Mouse (Mus musculus): Measurements from ENCODE around the gene Cyth3. TPM values are rescaled to one million over a fixed set of nuclear protein-coding genes. Genes with fewer than 3 reads are reported as not detected.

The Cyth3 gene
- polyA plus RNA-seq, 1 experiment from 2014 or later = 49.6 TPM

DNA sequence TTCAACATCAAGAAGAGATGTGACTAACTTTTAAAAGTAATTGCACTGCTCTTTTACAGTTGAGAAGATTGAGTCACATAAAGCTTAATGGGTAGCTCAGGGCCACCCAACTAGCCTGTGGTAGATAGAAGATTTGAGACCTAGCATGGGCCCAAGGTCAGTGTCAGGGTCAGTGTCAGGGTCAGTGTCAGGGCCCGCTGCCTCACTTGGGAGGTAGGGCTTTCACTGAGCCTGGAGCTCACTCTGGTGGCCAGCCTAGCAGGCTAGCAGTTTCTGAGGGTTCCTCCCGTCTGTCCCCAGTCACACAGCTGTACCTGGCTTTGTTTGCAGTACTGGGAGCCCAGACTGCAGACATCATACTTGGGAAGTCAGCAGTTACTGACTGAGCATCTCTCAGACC lies 47.1 kb downstream of the Cyth3 start:
- no peak overlapping the region for H3K9ac ChIP-seq (ENCODE audit: low read length)
- no peak overlapping the region for H3K4me3 ChIP-seq (ENCODE audit: low read depth, low read length)
- H3K9me3 ChIP-seq (ENCODE audit: control insufficient read depth, low read length) = no peaks in the 10 kb centered on the region
- ATAC-seq (ENCODE audit: insufficient number of reproducible peaks, low FRiP score, low TSS enrichment, low read depth) (no peak), DNase-seq (ENCODE audit: low spot score) (no peak)
- H3K4me1 ChIP-seq (ENCODE audit: control insufficient read depth, insufficient read depth, low read length) = no peaks in the 10 kb centered on the region
- no peak overlapping the region for H3K27ac ChIP-seq (replicated peaks; ENCODE audit: low read depth, low read length)
- no peaks in the 10 kb centered on the region for H3K27me3 ChIP-seq (ENCODE audit: control insufficient read depth, insufficient read depth, low read length)
- H3K36me3 ChIP-seq (ENCODE audit: control insufficient read depth, insufficient read depth, low read length) = no peaks in the 10 kb centered on the region
- 49% methylated on average over 2 of the region's 2 CpGs for WGBS
- H3K4me2 ChIP-seq (ENCODE audit: low read depth, severe bottlenecking) = no peak overlapping the region

DNA sequence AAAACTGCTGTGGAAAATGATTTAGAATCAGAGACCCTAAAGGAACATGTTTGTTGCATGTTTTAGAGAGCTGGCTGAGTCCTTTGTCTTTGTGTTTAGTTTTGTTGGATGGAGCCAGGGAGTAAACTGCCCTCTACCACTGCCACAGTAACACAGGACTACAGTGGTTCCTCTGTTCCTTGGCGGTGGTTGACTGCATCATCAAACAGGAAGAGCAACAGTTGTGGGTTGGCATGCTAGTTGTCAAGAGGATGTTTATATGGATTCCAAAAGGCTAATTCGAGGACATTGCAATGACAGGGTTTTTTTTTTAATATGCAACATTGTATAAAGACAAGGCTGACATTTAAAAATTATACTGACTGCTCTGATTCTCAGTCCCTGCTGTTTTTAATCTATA lies 47.6 kb downstream of the Cyth3 start:
- Histone ChIP-seq H3K9ac (ENCODE audit: low read length) (no peak overlapping the region), H3K4me1 (ENCODE audit: control insufficient read depth, insufficient read depth, low read length) (no peaks in the 10 kb centered on the region), H3K36me3 (ENCODE audit: control insufficient read depth, insufficient read depth, low read length) (no peaks in the 10 kb centered on the region), H3K27ac (replicated peaks; ENCODE audit: low read depth, low read length) (no peak overlapping the region), H3K4me3 (ENCODE audit: low read depth, low read length) (no peak overlapping the region), H3K9me3 (ENCODE audit: control insufficient read depth, low read length) (no peaks in the 10 kb centered on the region), H3K27me3 (ENCODE audit: control insufficient read depth, insufficient read depth, low read length) (no peaks in the 10 kb centered on the region), H3K4me2 (ENCODE audit: low read depth, severe bottlenecking) (no peak overlapping the region)
- WGBS = 72% methylated on average over 2 of the region's 2 CpGs
- ATAC-seq (ENCODE audit: insufficient number of reproducible peaks, low FRiP score, low TSS enrichment, low read depth) = no peak
- DNase-seq (ENCODE audit: low spot score) = no peak

DNA sequence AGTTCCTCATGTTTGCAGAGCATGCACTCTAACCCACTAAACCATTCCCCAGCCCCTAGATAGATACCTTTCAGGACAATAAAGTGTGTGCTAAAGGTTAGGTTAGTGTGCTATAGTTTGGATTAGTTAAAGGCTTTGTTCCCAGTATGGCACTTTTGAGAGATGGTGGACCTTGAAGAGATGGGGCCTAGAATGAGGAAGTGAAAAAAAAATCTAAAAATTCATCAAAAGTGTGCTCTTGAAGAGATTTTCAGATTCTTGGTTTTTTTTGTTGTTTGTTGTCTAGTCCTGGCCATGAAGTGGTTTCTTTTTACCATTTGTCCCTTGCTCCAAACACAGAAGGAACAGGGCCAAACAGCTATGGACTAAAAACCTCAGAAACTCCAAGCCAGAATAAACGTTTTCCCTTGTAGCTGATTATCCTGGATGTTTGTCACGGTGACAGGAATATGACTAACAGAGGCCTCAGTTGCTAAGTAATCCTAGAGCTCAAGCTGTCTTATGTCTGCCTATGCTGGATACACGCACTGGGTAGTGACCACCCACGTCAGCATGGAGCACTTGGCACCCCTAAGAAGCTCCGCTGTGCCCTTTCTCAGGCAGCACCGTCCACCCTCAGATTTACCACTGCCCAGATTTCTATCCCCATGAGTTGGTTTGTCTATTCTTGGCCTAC lies 48.6 kb downstream of the Cyth3 start:
- no peak overlapping the region for H3K9ac ChIP-seq (ENCODE audit: low read length)
- no peak overlapping the region for H3K4me2 ChIP-seq (ENCODE audit: low read depth, severe bottlenecking)
- H3K36me3 ChIP-seq (ENCODE audit: control insufficient read depth, insufficient read depth, low read length) = no peaks in the 10 kb centered on the region
- H3K9me3 ChIP-seq (ENCODE audit: control insufficient read depth, low read length) = no peaks in the 10 kb centered on the region
- no peaks in the 10 kb centered on the region for H3K4me1 ChIP-seq (ENCODE audit: control insufficient read depth, insufficient read depth, low read length)
- ATAC-seq (ENCODE audit: insufficient number of reproducible peaks, low FRiP score, low TSS enrichment, low read depth) = no peak
- 86% methylated on average over 6 of the region's 6 CpGs for WGBS
- DNase-seq (ENCODE audit: low spot score) = no peak
- no peak overlapping the region for H3K4me3 ChIP-seq (ENCODE audit: low read depth, low read length)
- no peak overlapping the region for H3K27ac ChIP-seq (replicated peaks; ENCODE audit: low read depth, low read length)
- H3K27me3 ChIP-seq (ENCODE audit: control insufficient read depth, insufficient read depth, low read length) = no peaks in the 10 kb centered on the region

DNA sequence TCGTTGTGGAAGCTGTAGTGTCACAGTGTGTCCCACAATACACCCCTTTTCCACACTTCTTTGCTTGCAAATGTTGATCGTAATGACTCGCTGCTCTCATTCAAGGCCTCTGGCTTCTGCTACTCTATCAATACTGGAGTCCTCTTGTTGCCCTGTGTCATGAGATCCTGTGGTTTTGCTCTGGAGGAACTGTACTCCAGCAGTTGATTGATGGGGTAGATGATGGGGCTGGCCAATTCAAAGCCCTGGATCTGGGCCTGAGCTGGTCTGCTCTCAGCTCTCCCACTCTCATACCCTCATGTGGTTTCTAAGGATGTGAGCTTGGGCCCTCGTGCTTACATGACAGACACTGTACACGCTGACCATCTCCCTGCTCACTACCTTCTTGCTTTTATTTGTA lies 52.3 kb downstream of the Cyth3 start:
- Histone ChIP-seq H3K9ac (ENCODE audit: low read length) (no peak overlapping the region), H3K27ac (replicated peaks; ENCODE audit: low read depth, low read length) (no peak overlapping the region), H3K4me3 (ENCODE audit: low read depth, low read length) (no peak overlapping the region), H3K36me3 (ENCODE audit: control insufficient read depth, insufficient read depth, low read length) (no peaks in the 10 kb centered on the region), H3K4me1 (ENCODE audit: control insufficient read depth, insufficient read depth, low read length) (0 out of 2 replicates have a peak, but pooled peaks cover 12% of the 10 kb centered on the region), H3K27me3 (ENCODE audit: control insufficient read depth, insufficient read depth, low read length) (no peaks in the 10 kb centered on the region), H3K9me3 (ENCODE audit: control insufficient read depth, low read length) (no peaks in the 10 kb centered on the region), H3K4me2 (ENCODE audit: low read depth, severe bottlenecking) (no peak overlapping the region)
- ATAC-seq (ENCODE audit: insufficient number of reproducible peaks, low FRiP score, low TSS enrichment, low read depth) (no peak), DNase-seq (ENCODE audit: low spot score) (no peak)
- WGBS = 84% methylated on average over 5 of the region's 5 CpGs

DNA sequence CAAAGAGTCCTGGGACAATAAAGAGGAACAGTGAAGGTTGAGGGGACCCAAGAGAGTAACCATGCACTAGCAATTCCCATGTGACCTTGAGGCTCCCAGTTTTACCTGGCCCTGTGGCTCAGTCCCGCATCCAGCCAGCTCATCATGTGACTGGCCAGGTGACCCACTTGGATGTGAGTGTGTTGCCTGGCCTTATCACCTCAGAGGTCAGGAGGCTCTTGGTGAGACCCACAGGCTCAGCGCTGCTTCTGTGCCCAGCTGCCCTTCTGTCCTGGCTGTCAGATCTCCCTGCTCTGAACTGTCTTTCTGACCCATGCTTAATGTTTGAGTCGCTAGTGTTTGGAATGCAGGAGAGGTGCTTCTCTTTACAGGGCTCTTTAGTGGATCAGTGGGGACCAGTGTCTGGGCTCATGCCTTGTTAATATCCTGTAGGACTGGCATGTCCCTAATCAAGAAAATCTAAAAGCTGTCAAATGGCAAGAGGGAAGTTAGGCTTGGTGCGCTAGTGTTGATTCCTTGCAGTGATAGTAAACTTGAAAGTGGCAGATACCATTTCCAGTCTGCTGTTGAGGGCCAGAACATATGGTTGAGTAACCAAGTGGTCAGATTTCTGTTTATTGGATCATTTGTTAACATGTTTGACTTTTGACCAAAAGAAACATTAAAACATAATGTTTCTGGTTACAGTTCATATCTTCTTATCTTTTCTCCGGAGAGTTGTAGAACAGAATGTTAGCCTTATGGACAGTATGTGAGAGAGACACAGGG lies 54.2 kb downstream of the Cyth3 start:
- no peak overlapping the region for H3K9ac ChIP-seq (ENCODE audit: low read length)
- no peak for DNase-seq (ENCODE audit: low spot score)
- H3K9me3 ChIP-seq (ENCODE audit: control insufficient read depth, low read length) = no peaks in the 10 kb centered on the region
- no peaks in the 10 kb centered on the region for H3K36me3 ChIP-seq (ENCODE audit: control insufficient read depth, insufficient read depth, low read length)
- no peak for ATAC-seq (ENCODE audit: insufficient number of reproducible peaks, low FRiP score, low TSS enrichment, low read depth)
- 77% methylated on average over 5 of the region's 5 CpGs for WGBS
- H3K4me3 ChIP-seq (ENCODE audit: low read depth, low read length) = no peak overlapping the region
- H3K27me3 ChIP-seq (ENCODE audit: control insufficient read depth, insufficient read depth, low read length) = no peaks in the 10 kb centered on the region
- H3K4me1 ChIP-seq (ENCODE audit: control insufficient read depth, insufficient read depth, low read length) = peaks cover 12% of the 10 kb centered on the region; the same call in 1 of the 2 replicates
- H3K27ac ChIP-seq (replicated peaks; ENCODE audit: low read depth, low read length) = 0 out of 2 replicates have a peak overlapping the region, but pooled peaks have one; percentile 1
- no peak overlapping the region for H3K4me2 ChIP-seq (ENCODE audit: low read depth, severe bottlenecking)

DNA sequence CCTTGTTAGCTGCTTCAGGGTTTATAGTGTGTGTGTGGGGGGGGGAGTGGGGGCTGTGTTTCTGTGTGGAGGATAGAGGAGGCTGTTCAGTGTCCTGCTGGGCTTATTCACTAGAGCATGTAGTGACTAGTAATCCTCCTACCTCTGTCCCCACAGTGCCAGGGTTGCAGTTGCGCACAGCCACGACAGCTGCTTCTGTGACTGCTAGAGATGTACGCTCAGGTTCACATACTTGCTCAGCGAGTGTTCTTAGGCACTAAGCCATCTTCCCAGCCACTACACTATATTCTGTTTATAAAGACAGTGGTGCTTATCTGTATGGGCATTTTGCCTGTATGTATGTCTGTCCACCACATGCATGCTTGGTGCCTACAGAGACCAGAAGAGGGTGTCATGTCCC lies 55.1 kb downstream of the Cyth3 start:
- peaks cover 12% of the 10 kb centered on the region; the same call in 1 of the 2 replicates for H3K4me1 ChIP-seq (ENCODE audit: control insufficient read depth, insufficient read depth, low read length)
- no peaks in the 10 kb centered on the region for H3K9me3 ChIP-seq (ENCODE audit: control insufficient read depth, low read length)
- no peak overlapping the region for H3K27ac ChIP-seq (replicated peaks; ENCODE audit: low read depth, low read length)
- ATAC-seq (ENCODE audit: insufficient number of reproducible peaks, low FRiP score, low TSS enrichment, low read depth) (no peak), DNase-seq (ENCODE audit: low spot score) (no peak)
- no peak overlapping the region for H3K9ac ChIP-seq (ENCODE audit: low read length)
- H3K4me3 ChIP-seq (ENCODE audit: low read depth, low read length) = no peak overlapping the region
- 92% methylated on average over 4 of the region's 4 CpGs for WGBS
- H3K27me3 ChIP-seq (ENCODE audit: control insufficient read depth, insufficient read depth, low read length) = no peaks in the 10 kb centered on the region
- no peaks in the 10 kb centered on the region for H3K36me3 ChIP-seq (ENCODE audit: control insufficient read depth, insufficient read depth, low read length)
- H3K4me2 ChIP-seq (ENCODE audit: low read depth, severe bottlenecking) = no peak overlapping the region

DNA sequence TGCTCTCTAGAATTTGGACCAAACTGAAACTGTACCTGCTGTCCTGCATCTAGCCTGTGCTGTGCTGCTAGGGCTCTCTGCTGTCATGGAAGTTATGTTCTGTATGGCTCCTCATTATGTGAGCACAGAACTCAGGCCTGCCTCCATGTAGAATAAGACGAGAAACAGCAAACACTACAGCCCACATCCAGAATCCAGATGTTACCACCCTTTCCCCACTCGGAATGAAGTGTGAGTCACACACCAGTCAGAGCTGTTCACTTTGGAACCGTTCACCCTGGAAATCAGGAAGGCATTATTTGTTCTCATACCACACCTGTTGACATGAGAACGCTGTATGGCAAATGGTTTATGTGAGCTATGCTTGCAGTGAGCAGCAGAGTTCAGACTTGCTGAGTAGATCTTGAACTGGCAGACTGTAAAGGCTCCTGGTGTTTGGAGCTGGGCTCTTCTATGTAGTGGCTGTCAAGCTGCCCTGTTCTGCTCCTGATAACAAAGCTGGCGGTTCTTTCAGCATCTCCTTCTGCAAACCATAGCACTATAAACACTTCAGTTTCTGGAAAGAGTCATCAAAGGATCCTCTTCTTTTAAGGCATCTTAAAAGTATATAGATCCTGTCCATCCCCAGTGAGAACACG lies 56.5 kb downstream of the Cyth3 start:
- H3K4me1 ChIP-seq (ENCODE audit: control insufficient read depth, insufficient read depth, low read length) = peaks cover 21% of the 10 kb centered on the region
- ATAC-seq (ENCODE audit: insufficient number of reproducible peaks, low FRiP score, low TSS enrichment, low read depth) = peak; percentile 51; the same call in 1 of the 2 replicates
- WGBS = 59% methylated on average over 6 of the region's 6 CpGs

DNA sequence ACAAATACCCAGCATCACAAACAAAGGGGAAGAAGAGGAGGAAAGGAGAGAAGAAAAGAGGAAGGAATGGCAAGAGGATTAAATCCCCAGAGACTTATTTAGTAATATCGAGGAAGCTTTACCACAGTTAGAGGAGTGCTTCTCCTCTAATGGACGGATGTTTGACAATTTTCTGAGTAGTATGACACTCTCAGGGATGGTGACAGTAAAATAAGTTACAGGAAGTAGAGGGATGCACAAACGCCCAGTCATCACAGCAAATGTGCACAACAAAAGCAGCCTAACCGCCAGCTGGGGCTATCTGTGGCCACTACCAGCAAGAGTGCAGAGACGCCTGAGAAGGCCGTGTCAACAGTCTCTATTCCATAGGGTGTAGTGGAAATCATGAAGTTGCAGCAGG lies 57.4 kb downstream of the Cyth3 start:
- no peak for DNase-seq (ENCODE audit: low spot score)
- 77% methylated on average over 6 of the region's 6 CpGs for WGBS
- Histone ChIP-seq H3K4me3 (ENCODE audit: low read depth, low read length) (no peak overlapping the region), H3K4me2 (ENCODE audit: low read depth, severe bottlenecking) (no peak overlapping the region), H3K9ac (ENCODE audit: low read length) (no peak overlapping the region), H3K9me3 (ENCODE audit: control insufficient read depth, low read length) (no peaks in the 10 kb centered on the region), H3K27me3 (ENCODE audit: control insufficient read depth, insufficient read depth, low read length) (no peaks in the 10 kb centered on the region), H3K4me1 (ENCODE audit: control insufficient read depth, insufficient read depth, low read length) (peaks cover 23% of the 10 kb centered on the region), H3K36me3 (ENCODE audit: control insufficient read depth, insufficient read depth, low read length) (no peaks in the 10 kb centered on the region), H3K27ac (replicated peaks; ENCODE audit: low read depth, low read length) (no peak overlapping the region)
- ATAC-seq (ENCODE audit: insufficient number of reproducible peaks, low FRiP score, low TSS enrichment, low read depth) = no peak

More for the DNA sequence above, 56.5 kb downstream of the Cyth3 start:
- H3K9ac ChIP-seq (ENCODE audit: low read length) = no peak overlapping the region
- peak; percentile 33 for DNase-seq (ENCODE audit: low spot score)
- no peaks in the 10 kb centered on the region for H3K9me3 ChIP-seq (ENCODE audit: control insufficient read depth, low read length)
- H3K36me3 ChIP-seq (ENCODE audit: control insufficient read depth, insufficient read depth, low read length) = no peaks in the 10 kb centered on the region
- H3K27me3 ChIP-seq (ENCODE audit: control insufficient read depth, insufficient read depth, low read length) = no peaks in the 10 kb centered on the region
- H3K4me2 ChIP-seq (ENCODE audit: low read depth, severe bottlenecking) = no peak overlapping the region
- H3K27ac ChIP-seq (replicated peaks; ENCODE audit: low read depth, low read length) = no peak overlapping the region; the same call in 1 of the 2 replicates
- H3K4me3 ChIP-seq (ENCODE audit: low read depth, low read length) = no peak overlapping the region

Data from limb, embryonic 11.5 days (tissue).